In genomic region chr9:22428666-22429410, GRCm38 (mm10) we compare ENCODE assay signal across 27 mouse cellular contexts. TPM values are rescaled to one million over a fixed set of nuclear protein-coding genes. Genes with fewer than 3 reads are reported as not detected.
DNase-seq lines count a peak whose midpoint lies in the region; ATAC-seq and TF ChIP-seq lines count a peak whose summit lies in the region.
"Had no signal": no experiment of that assay in that cellular context is flagged by ENCODE, and none has a peak within 500 bp of the region (broad histone marks: within the 10 kb centered on the region; RNA-seq: fewer than 3 reads in every experiment).

No protein-coding gene starts in this region.

- peaks cover 4% of the 10 kb centered on the region for H3K4me1 ChIP-seq in hindbrain, embryonic 15.5 days (replicated peaks)
- peaks cover 22% of the 10 kb centered on the region for H3K4me1 ChIP-seq in hindbrain, embryonic 10.5 days (replicated peaks)
- peaks cover 4% of the 10 kb centered on the region; the same call in 1 of the 2 replicates for H3K4me1 ChIP-seq in midbrain, embryonic 15.5 days
- H3K4me1 ChIP-seq in midbrain, embryonic 10.5 days, result peaks cover 25% of the 10 kb centered on the region
- H3K4me1 ChIP-seq in MEL (ENCODE audit: control insufficient read depth in 1 of 2, insufficient read depth in 2 of 2, low read length in 2 of 2), result peaks cover 30 to 32% of the 10 kb centered on the region in 2 experiments
- H3K4me1 ChIP-seq in limb, embryonic 13.5 days, result peaks cover 35% of the 10 kb centered on the region
- H3K4me1 ChIP-seq: hindbrain, embryonic 12.5 days had no signal

- no peak overlapping the region for H3K4me3 ChIP-seq in hindbrain, embryonic 15.5 days
- H3K4me3 ChIP-seq in hindbrain, embryonic 10.5 days, result no peak overlapping the region
- H3K4me3 ChIP-seq in midbrain, embryonic 15.5 days, result no peak overlapping the region
- H3K4me3 ChIP-seq in midbrain, embryonic 10.5 days, result no peak overlapping the region
- peak overlapping the region; percentile 3 to 38; a peak in 3 of 4 replicates for H3K4me3 ChIP-seq in MEL (ENCODE audit: control insufficient read depth in 1 of 2, insufficient read depth in 1 of 2, low read depth in 2 of 2, low read length in 2 of 2)
- no peak overlapping the region for H3K4me3 ChIP-seq in limb, embryonic 13.5 days
- H3K4me3 ChIP-seq: embryonic facial prominence, embryonic 15.5 days; forebrain, embryonic 15.5 days; heart, embryonic 15.5 days; hindbrain, embryonic 12.5 days; intestine, embryonic 15.5 days had no signal

- no peaks in the 10 kb centered on the region for H3K27me3 ChIP-seq in hindbrain, embryonic 15.5 days
- no peaks in the 10 kb centered on the region for H3K27me3 ChIP-seq in hindbrain, embryonic 10.5 days (ENCODE audit: insufficient read depth, poor library complexity, severe bottlenecking)
- no peaks in the 10 kb centered on the region for H3K27me3 ChIP-seq in midbrain, embryonic 15.5 days (replicated peaks)
- H3K27me3 ChIP-seq in midbrain, embryonic 10.5 days (ENCODE audit: low read depth, poor library complexity, severe bottlenecking), result no peaks in the 10 kb centered on the region
- H3K27me3 ChIP-seq in MEL (ENCODE audit: control insufficient read depth in 1 of 2, insufficient read depth in 2 of 2, low read length in 2 of 2), result no peaks in the 10 kb centered on the region
- H3K27me3 ChIP-seq in limb, embryonic 13.5 days, result peaks cover 2% of the 10 kb centered on the region; the same call in 1 of the 2 replicates
- H3K27me3 ChIP-seq: embryonic facial prominence, embryonic 15.5 days; forebrain, embryonic 15.5 days; heart, embryonic 15.5 days; hindbrain, embryonic 12.5 days; intestine, embryonic 15.5 days had no signal

- H3K9ac ChIP-seq in hindbrain, embryonic 15.5 days, result no peak overlapping the region
- no peak overlapping the region for H3K9ac ChIP-seq in midbrain, embryonic 15.5 days
- H3K9ac ChIP-seq in MEL (ENCODE audit: control insufficient read depth, low read depth, low read length, poor library complexity, severe bottlenecking), result peak overlapping the region; percentile 24
- H3K9ac ChIP-seq in limb, embryonic 13.5 days, result no peak overlapping the region
- H3K9ac ChIP-seq: embryonic facial prominence, embryonic 15.5 days; forebrain, embryonic 15.5 days; heart, embryonic 15.5 days; hindbrain, embryonic 12.5 days; intestine, embryonic 15.5 days had no signal

- no peak for TF ChIP-seq RAD21 in MEL (IDR thresholded peaks at IDR 0.05; ENCODE audit: low read depth, low read length)

- H3K4me2 ChIP-seq in hindbrain, embryonic 15.5 days, result no peak overlapping the region
- H3K4me2 ChIP-seq in midbrain, embryonic 15.5 days, result no peak overlapping the region
- no peak overlapping the region for H3K4me2 ChIP-seq in limb, embryonic 13.5 days (replicated peaks)
- H3K4me2 ChIP-seq: hindbrain, embryonic 12.5 days; intestine, embryonic 15.5 days had no signal

- no peak; a peak in 1 of 4 replicates for TF ChIP-seq EP300 in MEL (IDR thresholded peaks at IDR 0.05; ENCODE audit: low read depth in 1 of 2, low read length in 2 of 2)

- peak in 1 of 2 experiments; percentile 0; a peak in 1 of 4 replicates for TF ChIP-seq POLR2A in MEL (IDR thresholded peaks at IDR 0.05; ENCODE audit: control insufficient read depth in 1 of 2, insufficient read depth in 1 of 2, low read depth in 1 of 2, low read length in 2 of 2, poor library complexity in 1 of 2)

- no peaks in the 10 kb centered on the region for H3K79me2 ChIP-seq in MEL (ENCODE audit: control insufficient read depth, insufficient read depth, low read length, poor library complexity)

- ATAC-seq in hindbrain, embryonic 15.5 days (ENCODE audit: low FRiP score, low read depth), result 0 out of 2 replicates have a peak, but pooled peaks have one; percentile 3
- ATAC-seq in midbrain, embryonic 15.5 days (replicated peaks), result 0 out of 2 replicates have a peak, but pooled peaks have one; percentile 54
- peak; percentile 55; the same call in 1 of the 2 replicates for ATAC-seq in limb, embryonic 13.5 days (ENCODE audit: low FRiP score, low read depth)
- no peak for ATAC-seq in frontal cortex, adult (ENCODE audit: low TSS enrichment)
- ATAC-seq: CD4-positive, CD25-positive, alpha-beta regulatory T cell, adult 4 months; forebrain, embryonic 15.5 days; intestine, embryonic 15.5 days had no signal

- H3K9me3 ChIP-seq in hindbrain, embryonic 15.5 days, result no peaks in the 10 kb centered on the region
- no peaks in the 10 kb centered on the region for H3K9me3 ChIP-seq in hindbrain, embryonic 10.5 days
- H3K9me3 ChIP-seq in midbrain, embryonic 15.5 days, result no peaks in the 10 kb centered on the region
- H3K9me3 ChIP-seq in midbrain, embryonic 10.5 days (replicated peaks), result no peaks in the 10 kb centered on the region
- H3K9me3 ChIP-seq in MEL (replicated peaks; ENCODE audit: insufficient read depth, low read length), result no peaks in the 10 kb centered on the region
- H3K9me3 ChIP-seq in limb, embryonic 13.5 days, result no peaks in the 10 kb centered on the region
- H3K9me3 ChIP-seq: embryonic facial prominence, embryonic 15.5 days; forebrain, embryonic 15.5 days; G1E; heart, embryonic 15.5 days; hindbrain, embryonic 12.5 days; intestine, embryonic 15.5 days had no signal

- DNase-seq in hindbrain, embryonic 10.5 days (ENCODE audit: low spot score), result no peak
- DNase-seq in midbrain, embryonic 10.5 days (ENCODE audit: low spot score), result no peak
- DNase-seq in MEL (ENCODE audit: low read depth, low spot score), result peak; percentile 85
- no peak for DNase-seq in right cerebral cortex, adult 18-20 months
- DNase-seq: adrenal gland, postnatal 14 days; B cell, adult 2 months; cerebellum, adult 11-12 months; gastrocnemius, postnatal 10 days; heart, adult 18-20 months had no signal

- no peak for TF ChIP-seq CTCF in MEL (IDR thresholded peaks at IDR 0.05 in 2 of 3, conservative IDR thresholded peaks at IDR 0.05 in 1 of 3; ENCODE audit: control insufficient read depth in 1 of 3, insufficient read depth in 1 of 3, low read depth in 2 of 3, low read length in 3 of 3, poor library complexity in 1 of 3, severe bottlenecking in 1 of 3)

- H3K27ac ChIP-seq in hindbrain, embryonic 15.5 days (replicated peaks), result no peak overlapping the region
- H3K27ac ChIP-seq in hindbrain, embryonic 10.5 days, result no peak overlapping the region; the same call in 1 of the 2 replicates
- H3K27ac ChIP-seq in midbrain, embryonic 15.5 days, result no peak overlapping the region
- no peak overlapping the region for H3K27ac ChIP-seq in midbrain, embryonic 10.5 days (replicated peaks)
- peak overlapping the region; percentile 70 for H3K27ac ChIP-seq in MEL (ENCODE audit: control insufficient read depth, low read depth, low read length)
- no peak overlapping the region for H3K27ac ChIP-seq in limb, embryonic 13.5 days
- H3K27ac ChIP-seq: embryonic facial prominence, embryonic 15.5 days; forebrain, embryonic 15.5 days; heart, embryonic 15.5 days; hindbrain, embryonic 12.5 days; intestine, embryonic 15.5 days had no signal

- no peaks in the 10 kb centered on the region for H3K36me3 ChIP-seq in hindbrain, embryonic 15.5 days
- H3K36me3 ChIP-seq in hindbrain, embryonic 10.5 days, result no peaks in the 10 kb centered on the region
- no peaks in the 10 kb centered on the region for H3K36me3 ChIP-seq in midbrain, embryonic 15.5 days (replicated peaks)
- H3K36me3 ChIP-seq in midbrain, embryonic 10.5 days, result no peaks in the 10 kb centered on the region
- H3K36me3 ChIP-seq in MEL (ENCODE audit: control insufficient read depth in 1 of 2, insufficient read depth in 2 of 2, low read length in 2 of 2), result peaks cover 0 to 35% of the 10 kb centered on the region in 2 experiments; a peak in 2 of 4 replicates
- no peaks in the 10 kb centered on the region; the same call in 1 of the 2 replicates for H3K36me3 ChIP-seq in limb, embryonic 13.5 days
- H3K36me3 ChIP-seq: embryonic facial prominence, embryonic 15.5 days; forebrain, embryonic 15.5 days; heart, embryonic 15.5 days; hindbrain, embryonic 12.5 days; intestine, embryonic 15.5 days had no signal

- 83% methylated on average over 14 of the region's 14 CpGs for WGBS in hindbrain, embryonic 15.5 days
- WGBS in hindbrain, embryonic 10.5 days, result 88% methylated on average over 14 of the region's 14 CpGs
- WGBS in midbrain, embryonic 15.5 days, result 76% methylated on average over 14 of the region's 14 CpGs
- WGBS in midbrain, embryonic 10.5 days, result 87% methylated on average over 14 of the region's 14 CpGs
- 45% methylated on average over 14 of the region's 14 CpGs for WGBS in limb, embryonic 13.5 days

RNA-seq across cellular contexts. Expression of gene 9530077C05Rik, which starts 17.5 kb away (rescaled TPM):
- polyA plus RNA-seq in hindbrain, embryonic 15.5 days (2015; fragmentation: Nextera tagmentation; extraction: Ambion mirVana), result 14.7 and 16.5 TPM in 2 replicates
- polyA plus RNA-seq in hindbrain, embryonic 10.5 days (2016; fragmentation: Nextera tagmentation; extraction: Ambion mirVana), result 9.3 and 9.4 TPM in 2 replicates
- polyA plus RNA-seq in midbrain, embryonic 15.5 days (2015; fragmentation: Nextera tagmentation; extraction: Ambion mirVana), result 15.9 and 16.6 TPM in 2 replicates
- polyA plus RNA-seq in midbrain, embryonic 10.5 days (2016; fragmentation: Nextera tagmentation; extraction: Ambion mirVana), result 9.5 and 10.4 TPM in 2 replicates
- 4.1 and 4.5 TPM in 2 replicates for total RNA-seq in MEL (2012; rRNA removed)
- polyA plus RNA-seq in MEL (2012; ENCODE audit: insufficient read depth in 1 of 2, insufficient read length in 2 of 2, low read depth in 1 of 2, low replicate concordance in 2 of 2, missing spikeins in 1 of 2), result 1 to 10 TPM in 1 of 2 experiments, not detected in 1; 6.9 TPM
- polyA plus RNA-seq in limb, embryonic 13.5 days (2015; fragmentation: Nextera tagmentation; extraction: Ambion mirVana), result 5.8 and 6.3 TPM in 2 replicates

RNA-seq across cellular contexts. Expression of gene Gm17545, which starts 25.3 kb away (rescaled TPM):
- not detected in 2 replicates for polyA plus RNA-seq in hindbrain, embryonic 15.5 days (2015; fragmentation: Nextera tagmentation; extraction: Ambion mirVana)
- polyA plus RNA-seq in hindbrain, embryonic 10.5 days (2016; fragmentation: Nextera tagmentation; extraction: Ambion mirVana), result not detected in 2 replicates
- polyA plus RNA-seq in midbrain, embryonic 15.5 days (2015; fragmentation: Nextera tagmentation; extraction: Ambion mirVana), result not detected in 2 replicates
- polyA plus RNA-seq in midbrain, embryonic 10.5 days (2016; fragmentation: Nextera tagmentation; extraction: Ambion mirVana), result not detected in 2 replicates
- not detected in 2 replicates for total RNA-seq in MEL (2012; rRNA removed)
- not detected for polyA plus RNA-seq in MEL (2012; ENCODE audit: insufficient read depth in 1 of 2, insufficient read length in 2 of 2, low read depth in 1 of 2, low replicate concordance in 2 of 2, missing spikeins in 1 of 2)
- not detected in 2 replicates for polyA plus RNA-seq in limb, embryonic 13.5 days (2015; fragmentation: Nextera tagmentation; extraction: Ambion mirVana)
- total RNA-seq: adrenal gland, adult 18-20 months; adrenal gland, postnatal 14 days; G1E; gastrocnemius, postnatal 10 days; gastrocnemius, postnatal 4 days; heart, adult 18-20 months; heart, postnatal 25 days had no signal
- polyA plus RNA-seq: CD4-positive, CD25-positive, alpha-beta regulatory T cell, adult 4 months; embryonic facial prominence, embryonic 11.5 days; embryonic facial prominence, embryonic 15.5 days; forebrain, embryonic 11.5 days; forebrain, embryonic 15.5 days; frontal cortex, adult 2 months; G1E; heart, embryonic 11.5 days; heart, embryonic 15.5 days; hindbrain, embryonic 12.5 days; intestine, embryonic 15.5 days had no signal

RNA-seq across cellular contexts. Expression of gene Anln, which starts 39.9 kb away (rescaled TPM):
- polyA plus RNA-seq in hindbrain, embryonic 15.5 days (2015; fragmentation: Nextera tagmentation; extraction: Ambion mirVana), result 6.5 and 6.7 TPM in 2 replicates
- polyA plus RNA-seq in hindbrain, embryonic 10.5 days (2016; fragmentation: Nextera tagmentation; extraction: Ambion mirVana), result 31.4 and 39.4 TPM in 2 replicates
- 4.5 and 4.7 TPM in 2 replicates for polyA plus RNA-seq in midbrain, embryonic 15.5 days (2015; fragmentation: Nextera tagmentation; extraction: Ambion mirVana)
- 38.3 and 40.4 TPM in 2 replicates for polyA plus RNA-seq in midbrain, embryonic 10.5 days (2016; fragmentation: Nextera tagmentation; extraction: Ambion mirVana)
- total RNA-seq in MEL (2012; rRNA removed), result 93.3 and 105 TPM in 2 replicates
- 100 to 1,000 TPM in 1 of 2 experiments, 10 to 100 TPM in 1; 93.3 to 114 TPM for polyA plus RNA-seq in MEL (2012; ENCODE audit: insufficient read depth in 1 of 2, insufficient read length in 2 of 2, low read depth in 1 of 2, low replicate concordance in 2 of 2, missing spikeins in 1 of 2)
- polyA plus RNA-seq in limb, embryonic 13.5 days (2015; fragmentation: Nextera tagmentation; extraction: Ambion mirVana), result 36.6 and 40.8 TPM in 2 replicates

RNA-seq across cellular contexts. Expression of gene Rp9, which starts 40.7 kb away (rescaled TPM):
- polyA plus RNA-seq in hindbrain, embryonic 15.5 days (2015; fragmentation: Nextera tagmentation; extraction: Ambion mirVana), result 67.5 and 71.1 TPM in 2 replicates
- 46.5 and 49.1 TPM in 2 replicates for polyA plus RNA-seq in hindbrain, embryonic 10.5 days (2016; fragmentation: Nextera tagmentation; extraction: Ambion mirVana)
- polyA plus RNA-seq in midbrain, embryonic 15.5 days (2015; fragmentation: Nextera tagmentation; extraction: Ambion mirVana), result 70.9 TPM in 2 replicates
- 42.9 and 46.5 TPM in 2 replicates for polyA plus RNA-seq in midbrain, embryonic 10.5 days (2016; fragmentation: Nextera tagmentation; extraction: Ambion mirVana)
- total RNA-seq in MEL (2012; rRNA removed), result 334 and 405 TPM in 2 replicates
- polyA plus RNA-seq in MEL (2012; ENCODE audit: insufficient read depth in 1 of 2, insufficient read length in 2 of 2, low read depth in 1 of 2, low replicate concordance in 2 of 2, missing spikeins in 1 of 2), result 100 to 1,000 TPM; 225 to 417 TPM
- polyA plus RNA-seq in limb, embryonic 13.5 days (2015; fragmentation: Nextera tagmentation; extraction: Ambion mirVana), result 73.8 and 74.1 TPM in 2 replicates

RNA-seq across cellular contexts. Expression of gene Bbs9, which starts 46.7 kb away (rescaled TPM):
- polyA plus RNA-seq in hindbrain, embryonic 15.5 days (2015; fragmentation: Nextera tagmentation; extraction: Ambion mirVana), result 19.6 and 22.7 TPM in 2 replicates
- 15.0 and 16.0 TPM in 2 replicates for polyA plus RNA-seq in hindbrain, embryonic 10.5 days (2016; fragmentation: Nextera tagmentation; extraction: Ambion mirVana)
- polyA plus RNA-seq in midbrain, embryonic 15.5 days (2015; fragmentation: Nextera tagmentation; extraction: Ambion mirVana), result 24.9 and 25.0 TPM in 2 replicates
- polyA plus RNA-seq in midbrain, embryonic 10.5 days (2016; fragmentation: Nextera tagmentation; extraction: Ambion mirVana), result 12.5 and 13.2 TPM in 2 replicates
- total RNA-seq in MEL (2012; rRNA removed), result 15.1 and 18.5 TPM in 2 replicates
- 10 to 100 TPM in 1 of 2 experiments, not detected in 1; 19.5 TPM for polyA plus RNA-seq in MEL (2012; ENCODE audit: insufficient read depth in 1 of 2, insufficient read length in 2 of 2, low read depth in 1 of 2, low replicate concordance in 2 of 2, missing spikeins in 1 of 2)
- polyA plus RNA-seq in limb, embryonic 13.5 days (2015; fragmentation: Nextera tagmentation; extraction: Ambion mirVana), result 13.9 and 15.9 TPM in 2 replicates

Comparison
In these comparisons a context has a peak if more than half of its experiments do, and no peak if none do; other contexts are left out.
1. H3K4me3 ChIP-seq: peak in MEL (2 of 2); none in hindbrain, embryonic 15.5 days (single experiment), hindbrain, embryonic 10.5 days (single experiment), midbrain, embryonic 15.5 days (single experiment), midbrain, embryonic 10.5 days (single experiment) and limb, embryonic 13.5 days (single experiment).